In the genomic region with DNA sequence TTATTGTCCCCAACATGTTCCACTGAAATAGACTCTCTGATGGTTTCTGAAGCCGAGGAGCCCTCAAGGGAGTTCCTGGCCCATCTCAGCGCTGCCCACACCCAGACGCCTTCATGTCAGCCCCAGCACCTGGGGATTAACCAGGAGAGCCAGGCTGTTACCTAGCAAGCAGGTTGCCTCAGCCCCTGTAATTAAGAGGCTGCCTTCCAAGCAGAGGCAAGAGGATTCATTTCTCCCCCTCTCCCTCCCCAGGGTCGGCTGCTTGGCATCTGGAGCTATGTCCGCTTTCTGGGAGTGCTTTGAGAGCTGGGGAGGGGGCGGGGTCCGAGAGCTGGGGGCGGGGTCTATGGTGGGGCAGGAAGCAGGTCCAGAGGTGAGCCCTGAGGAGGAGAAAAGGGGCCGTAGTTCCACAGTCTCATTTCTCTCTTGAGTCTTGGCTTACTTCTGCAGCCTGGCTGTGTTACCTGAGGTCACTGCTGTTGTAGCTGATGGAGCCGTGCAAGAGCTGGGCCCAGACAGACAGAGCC, we compare ENCODE assay signal across 25 mouse cellular contexts. TPM values are rescaled to one million over a fixed set of nuclear protein-coding genes. Genes with fewer than 3 reads are reported as not detected.
DNase-seq lines count a peak whose midpoint lies in the region; ATAC-seq lines count a peak whose summit lies in the region.
"Had no signal": no experiment of that assay in that cellular context is flagged by ENCODE, and none has a peak within 500 bp of the region (broad histone marks: within the 10 kb centered on the region; RNA-seq: fewer than 3 reads in every experiment).

No protein-coding gene starts in this region.

- H3K9ac ChIP-seq in forebrain, embryonic 15.5 days (replicated peaks) = no peak overlapping the region
- H3K9ac ChIP-seq in midbrain, embryonic 12.5 days (replicated peaks) = no peak overlapping the region
- H3K9ac ChIP-seq in midbrain, embryonic 16.5 days (ENCODE audit: low read depth, low read length) = no peak overlapping the region
- H3K9ac ChIP-seq in embryonic facial prominence, embryonic 14.5 days (ENCODE audit: low read depth, low read length) = 0 out of 2 replicates have a peak overlapping the region, but pooled peaks have one; percentile 14
- H3K9ac ChIP-seq: forebrain, embryonic 12.5 days; heart, embryonic 15.5 days; liver, embryonic 12.5 days had no signal

- H3K27me3 ChIP-seq in forebrain, embryonic 10.5 days (ENCODE audit: poor library complexity, severe bottlenecking) = peaks cover 14% of the 10 kb centered on the region
- no peaks in the 10 kb centered on the region for H3K27me3 ChIP-seq in forebrain, embryonic 15.5 days
- peaks cover 8% of the 10 kb centered on the region for H3K27me3 ChIP-seq in midbrain, embryonic 12.5 days
- no peaks in the 10 kb centered on the region for H3K27me3 ChIP-seq in midbrain, embryonic 16.5 days (ENCODE audit: control insufficient read depth, insufficient read depth, low read depth, low read length)
- no peaks in the 10 kb centered on the region for H3K27me3 ChIP-seq in embryonic facial prominence, embryonic 14.5 days (replicated peaks; ENCODE audit: control insufficient read depth, insufficient read depth, low read length)

- WGBS in forebrain, embryonic 10.5 days = 33% methylated on average over 10 of the region's 10 CpGs
- 36% methylated on average over 10 of the region's 10 CpGs for WGBS in forebrain, embryonic 15.5 days
- WGBS in midbrain, embryonic 12.5 days = 40% methylated on average over 10 of the region's 10 CpGs
- WGBS in midbrain, embryonic 16.5 days = 35% methylated on average over 10 of the region's 10 CpGs
- WGBS in embryonic facial prominence, embryonic 14.5 days = 27% methylated on average over 10 of the region's 10 CpGs

- 0 out of 2 replicates have a peak overlapping the region, but pooled peaks have one; percentile 41 for H3K27ac ChIP-seq in forebrain, embryonic 10.5 days
- H3K27ac ChIP-seq in forebrain, embryonic 15.5 days (replicated peaks) = no peak overlapping the region
- 0 out of 2 replicates have a peak overlapping the region, but pooled peaks have one; percentile 10 for H3K27ac ChIP-seq in midbrain, embryonic 12.5 days (replicated peaks)
- no peak overlapping the region for H3K27ac ChIP-seq in midbrain, embryonic 16.5 days (ENCODE audit: low read length)
- H3K27ac ChIP-seq in embryonic facial prominence, embryonic 14.5 days (replicated peaks; ENCODE audit: low read depth, low read length) = no peak overlapping the region
- H3K27ac ChIP-seq: forebrain, embryonic 12.5 days; heart, embryonic 15.5 days; kidney, postnatal 0 days; liver, embryonic 12.5 days had no signal

- no peak for ATAC-seq in forebrain, embryonic 15.5 days (replicated peaks)
- ATAC-seq in midbrain, embryonic 12.5 days (ENCODE audit: low FRiP score, low read depth) = no peak
- no peak for ATAC-seq in midbrain, embryonic 16.5 days
- peak; percentile 70 for ATAC-seq in embryonic facial prominence, embryonic 14.5 days (ENCODE audit: low read depth)
- ATAC-seq: hindbrain, embryonic 16.5 days; liver, embryonic 12.5 days had no signal

- no peak overlapping the region for H3K4me3 ChIP-seq in forebrain, embryonic 10.5 days
- no peak overlapping the region for H3K4me3 ChIP-seq in forebrain, embryonic 15.5 days
- H3K4me3 ChIP-seq in midbrain, embryonic 12.5 days = no peak overlapping the region
- no peak overlapping the region for H3K4me3 ChIP-seq in midbrain, embryonic 16.5 days (ENCODE audit: low read depth, low read length)
- no peak overlapping the region for H3K4me3 ChIP-seq in embryonic facial prominence, embryonic 14.5 days (ENCODE audit: low read depth, low read length)
- H3K4me3 ChIP-seq: forebrain, embryonic 12.5 days; heart, embryonic 15.5 days; liver, embryonic 12.5 days had no signal

- no peaks in the 10 kb centered on the region for H3K9me3 ChIP-seq in forebrain, embryonic 10.5 days
- H3K9me3 ChIP-seq in forebrain, embryonic 15.5 days = no peaks in the 10 kb centered on the region
- H3K9me3 ChIP-seq in midbrain, embryonic 12.5 days = no peaks in the 10 kb centered on the region
- H3K9me3 ChIP-seq in midbrain, embryonic 16.5 days (replicated peaks; ENCODE audit: control insufficient read depth, low read length, poor library complexity, severe bottlenecking) = no peaks in the 10 kb centered on the region
- H3K9me3 ChIP-seq in embryonic facial prominence, embryonic 14.5 days (ENCODE audit: control insufficient read depth, low read length) = no peaks in the 10 kb centered on the region
- H3K9me3 ChIP-seq: forebrain, embryonic 12.5 days; G1E; heart, embryonic 15.5 days; liver, embryonic 12.5 days had no signal

- no peak for DNase-seq in forebrain, embryonic 10.5 days (ENCODE audit: extremely low spot score, low spot score)
- peak; percentile 69 for DNase-seq in embryonic facial prominence, embryonic 14.5 days (ENCODE audit: low spot score)
- DNase-seq in layer of hippocampus, adult 9-10 months (ENCODE audit: low spot score) = no peak
- DNase-seq in lung, postnatal 10 days = no peak
- no peak for DNase-seq in thymus, postnatal 36 days
- DNase-seq: adrenal gland, postnatal 10 days; cerebellum, adult 18-20 months; cerebellum, postnatal 14 days; heart, postnatal 4 days; kidney, adult 2 months; left cerebral cortex, postnatal 4 days; lung, adult 18-20 months; lung, postnatal 14 days; thymus, adult 18-20 months; thymus, postnatal 4 days had no signal

- peaks cover 12% of the 10 kb centered on the region for H3K4me1 ChIP-seq in forebrain, embryonic 10.5 days
- no peaks in the 10 kb centered on the region for H3K4me1 ChIP-seq in forebrain, embryonic 15.5 days
- no peaks in the 10 kb centered on the region for H3K4me1 ChIP-seq in midbrain, embryonic 12.5 days
- H3K4me1 ChIP-seq in midbrain, embryonic 16.5 days (ENCODE audit: control insufficient read depth, insufficient read depth, low read length) = no peaks in the 10 kb centered on the region
- H3K4me1 ChIP-seq in embryonic facial prominence, embryonic 14.5 days (ENCODE audit: control insufficient read depth, insufficient read depth, low read length) = no peaks in the 10 kb centered on the region

- H3K36me3 ChIP-seq in forebrain, embryonic 10.5 days (replicated peaks) = no peaks in the 10 kb centered on the region
- H3K36me3 ChIP-seq in forebrain, embryonic 15.5 days = no peaks in the 10 kb centered on the region
- H3K36me3 ChIP-seq in midbrain, embryonic 12.5 days = no peaks in the 10 kb centered on the region
- H3K36me3 ChIP-seq in midbrain, embryonic 16.5 days (ENCODE audit: control insufficient read depth, insufficient read depth, low read length) = no peaks in the 10 kb centered on the region
- H3K36me3 ChIP-seq in embryonic facial prominence, embryonic 14.5 days (ENCODE audit: control insufficient read depth, insufficient read depth, low read length) = no peaks in the 10 kb centered on the region
- H3K36me3 ChIP-seq: forebrain, embryonic 12.5 days; G1E; heart, embryonic 15.5 days; liver, embryonic 12.5 days had no signal

- H3K4me2 ChIP-seq in forebrain, embryonic 15.5 days (replicated peaks) = no peak overlapping the region
- no peak overlapping the region for H3K4me2 ChIP-seq in midbrain, embryonic 12.5 days (replicated peaks)
- no peak overlapping the region for H3K4me2 ChIP-seq in midbrain, embryonic 16.5 days (ENCODE audit: low read length)
- H3K4me2 ChIP-seq in embryonic facial prominence, embryonic 14.5 days (ENCODE audit: low read depth, low read length) = no peak overlapping the region
- H3K4me2 ChIP-seq: forebrain, embryonic 12.5 days; heart, embryonic 15.5 days; liver, embryonic 12.5 days; midbrain, embryonic 11.5 days had no signal

RNA-seq across cellular contexts. Expression of gene Extl1, which starts 5.5 kb away (rescaled TPM):
- polyA plus RNA-seq in forebrain, embryonic 10.5 days (2016; fragmentation: Nextera tagmentation; extraction: Ambion mirVana) = 0.22 and 0.27 TPM in 2 replicates
- 0.22 and 0.34 TPM in 2 replicates for polyA plus RNA-seq in forebrain, embryonic 15.5 days (2015; fragmentation: Nextera tagmentation; extraction: Ambion mirVana)
- 0.37 and 0.97 TPM in 2 replicates for polyA plus RNA-seq in midbrain, embryonic 12.5 days (2016; fragmentation: Nextera tagmentation; extraction: Ambion mirVana)
- polyA plus RNA-seq in midbrain, embryonic 16.5 days (2015; fragmentation: Nextera tagmentation; extraction: Ambion mirVana) = 0.45 and 0.58 TPM in 2 replicates
- polyA plus RNA-seq in embryonic facial prominence, embryonic 14.5 days (2014; fragmentation: Nextera tagmentation; extraction: Ambion mirVana) = 3.1 and 3.6 TPM in 2 replicates
- polyA plus RNA-seq: G1E had no signal

RNA-seq across cellular contexts. Expression of gene Pafah2, which starts 18.0 kb away (rescaled TPM):
- polyA plus RNA-seq in forebrain, embryonic 10.5 days (2016; fragmentation: Nextera tagmentation; extraction: Ambion mirVana) = 6.3 and 6.4 TPM in 2 replicates
- 7.7 TPM in 2 replicates for polyA plus RNA-seq in forebrain, embryonic 15.5 days (2015; fragmentation: Nextera tagmentation; extraction: Ambion mirVana)
- 7.2 and 9.2 TPM in 2 replicates for polyA plus RNA-seq in midbrain, embryonic 12.5 days (2016; fragmentation: Nextera tagmentation; extraction: Ambion mirVana)
- 7.5 and 8.8 TPM in 2 replicates for polyA plus RNA-seq in midbrain, embryonic 16.5 days (2015; fragmentation: Nextera tagmentation; extraction: Ambion mirVana)
- polyA plus RNA-seq in embryonic facial prominence, embryonic 14.5 days (2014; fragmentation: Nextera tagmentation; extraction: Ambion mirVana) = 11.8 and 12.5 TPM in 2 replicates

RNA-seq across cellular contexts. Expression of gene Slc30a2, which starts 35.2 kb away (rescaled TPM):
- polyA plus RNA-seq in forebrain, embryonic 10.5 days (2016; fragmentation: Nextera tagmentation; extraction: Ambion mirVana) = not detected in 2 replicates
- 0.05 and 0.11 TPM in 2 replicates for polyA plus RNA-seq in forebrain, embryonic 15.5 days (2015; fragmentation: Nextera tagmentation; extraction: Ambion mirVana)
- polyA plus RNA-seq in midbrain, embryonic 12.5 days (2016; fragmentation: Nextera tagmentation; extraction: Ambion mirVana) = 0.08 TPM in 1 of 2 replicates, not detected in the other
- polyA plus RNA-seq in midbrain, embryonic 16.5 days (2015; fragmentation: Nextera tagmentation; extraction: Ambion mirVana) = 0.26 and 0.30 TPM in 2 replicates
- polyA plus RNA-seq in embryonic facial prominence, embryonic 14.5 days (2014; fragmentation: Nextera tagmentation; extraction: Ambion mirVana) = 0.13 and 0.42 TPM in 2 replicates
- polyA plus RNA-seq: forebrain, embryonic 12.5 days; liver, embryonic 12.5 days; midbrain, embryonic 11.5 days had no signal

Comparison
In these comparisons a context has a peak if more than half of its experiments do, and no peak if none do; other contexts are left out.
1. H3K27ac ChIP-seq: peak in forebrain, embryonic 10.5 days (single experiment) and midbrain, embryonic 12.5 days (single experiment); none in forebrain, embryonic 15.5 days (single experiment), midbrain, embryonic 16.5 days (single experiment) and embryonic facial prominence, embryonic 14.5 days (single experiment).